Mouse (Mus musculus): ENCODE measurements around the gene Ap3b1.

Ap3b1 gene

GRCm38 (mm10) chr13:94562652-94563339, 204.0 kb downstream of the Ap3b1 start:
- in situ Hi-C loops (cut with MboI; ENCODE audit: low pct_unique_long_range_greater_than_20kb in 1 of 2, low sequenced_read_pairs in 2 of 2, unreplicated experiment in 1 of 2): loop anchor here in 1 of 2 experiments (10.0 kb wide), 1 partner anchor 382 kb away; no protein-coding TSS in a partner anchor

- in situ Hi-C loops (cut with MboI; ENCODE audit: low pct_unique_long_range_greater_than_20kb in 1 of 2, low sequenced_read_pairs in 2 of 2, unreplicated experiment in 1 of 2): loop anchor here in 1 of 2 experiments (10.0 kb wide), 1 partner anchor 381 kb away; no protein-coding TSS in a partner anchor
Observed at GRCm38 (mm10) chr13:94563836-94564235, 205.1 kb downstream of the Ap3b1 start.

GRCm38 (mm10) chr13:94564351-94564994, 205.7 kb downstream of the Ap3b1 start:
- in situ Hi-C loops (cut with MboI; ENCODE audit: low pct_unique_long_range_greater_than_20kb in 1 of 2, low sequenced_read_pairs in 2 of 2, unreplicated experiment in 1 of 2): loop anchor here in 1 of 2 experiments (10.0 kb wide), 1 partner anchor 380 kb away; no protein-coding TSS in a partner anchor

- in situ Hi-C loops (cut with MboI; ENCODE audit: low pct_unique_long_range_greater_than_20kb in 1 of 2, low sequenced_read_pairs in 2 of 2, unreplicated experiment in 1 of 2): loop anchor here in 1 of 2 experiments (10.0 kb wide), 1 partner anchor 380 kb away; no protein-coding TSS in a partner anchor
Observed at GRCm38 (mm10) chr13:94565176-94565575, 206.4 kb downstream of the Ap3b1 start.

GRCm38 (mm10) chr13:94565616-94566015, 206.9 kb downstream of the Ap3b1 start:
- in situ Hi-C loops (cut with MboI; ENCODE audit: low pct_unique_long_range_greater_than_20kb in 1 of 2, low sequenced_read_pairs in 2 of 2, unreplicated experiment in 1 of 2): loop anchor here in 1 of 2 experiments (10.0 kb wide), 1 partner anchor 379 kb away; no protein-coding TSS in a partner anchor

GRCm38 (mm10) chr13:94567739-94568138, 209.0 kb downstream of the Ap3b1 start:
- in situ Hi-C loops (cut with MboI; ENCODE audit: low pct_unique_long_range_greater_than_20kb in 1 of 2, low sequenced_read_pairs in 2 of 2, unreplicated experiment in 1 of 2): loop anchor here in 1 of 2 experiments (10.0 kb wide), 1 partner anchor 377 kb away; no protein-coding TSS in a partner anchor

GRCm38 (mm10) chr13:94571001-94571400, 212.2 kb downstream of the Ap3b1 start:
- in situ Hi-C loops (cut with MboI; ENCODE audit: low pct_unique_long_range_greater_than_20kb in 1 of 2, low sequenced_read_pairs in 2 of 2, unreplicated experiment in 1 of 2): no loop called here

- in situ Hi-C loops (cut with MboI; ENCODE audit: low pct_unique_long_range_greater_than_20kb in 1 of 2, low sequenced_read_pairs in 2 of 2, unreplicated experiment in 1 of 2): no loop called here
Observed at GRCm38 (mm10) chr13:94573356-94573755, 214.6 kb downstream of the Ap3b1 start.

- in situ Hi-C loops (cut with MboI; ENCODE audit: low pct_unique_long_range_greater_than_20kb in 1 of 2, low sequenced_read_pairs in 2 of 2, unreplicated experiment in 1 of 2): no loop called here
Observed at GRCm38 (mm10) chr13:94573833-94574232, 215.1 kb downstream of the Ap3b1 start.

- in situ Hi-C loops (cut with MboI; ENCODE audit: low pct_unique_long_range_greater_than_20kb in 1 of 2, low sequenced_read_pairs in 2 of 2, unreplicated experiment in 1 of 2): no loop called here
Observed at GRCm38 (mm10) chr13:94575607-94576398, 217.0 kb downstream of the Ap3b1 start.

- in situ Hi-C loops (cut with MboI; ENCODE audit: low pct_unique_long_range_greater_than_20kb in 1 of 2, low sequenced_read_pairs in 2 of 2, unreplicated experiment in 1 of 2): no loop called here
Observed at GRCm38 (mm10) chr13:94576399-94577176, 217.8 kb downstream of the Ap3b1 start.

- in situ Hi-C loops (cut with MboI; ENCODE audit: low pct_unique_long_range_greater_than_20kb in 1 of 2, low sequenced_read_pairs in 2 of 2, unreplicated experiment in 1 of 2): no loop called here
Observed at GRCm38 (mm10) chr13:94577177-94577540, 218.4 kb downstream of the Ap3b1 start.

GRCm38 (mm10) chr13:94595289-94595688, 236.5 kb downstream of the Ap3b1 start:
- in situ Hi-C loops (cut with MboI; ENCODE audit: low pct_unique_long_range_greater_than_20kb in 1 of 2, low sequenced_read_pairs in 2 of 2, unreplicated experiment in 1 of 2): no loop called here

GRCm38 (mm10) chr13:94595701-94596361, 237.1 kb downstream of the Ap3b1 start:
- in situ Hi-C loops (cut with MboI; ENCODE audit: low pct_unique_long_range_greater_than_20kb in 1 of 2, low sequenced_read_pairs in 2 of 2, unreplicated experiment in 1 of 2): no loop called here

- in situ Hi-C loops (cut with MboI; ENCODE audit: low pct_unique_long_range_greater_than_20kb in 1 of 2, low sequenced_read_pairs in 2 of 2, unreplicated experiment in 1 of 2): no loop called here
Observed at GRCm38 (mm10) chr13:94596386-94597033, 237.8 kb downstream of the Ap3b1 start.

- in situ Hi-C loops (cut with MboI; ENCODE audit: low pct_unique_long_range_greater_than_20kb in 1 of 2, low sequenced_read_pairs in 2 of 2, unreplicated experiment in 1 of 2): no loop called here
Observed at GRCm38 (mm10) chr13:94599718-94600117, 241.0 kb downstream of the Ap3b1 start.

Data from mouse embryonic stem cell (cell line).